13 mouse cellular contexts compared by ENCODE assay signal in genomic region chr4:40877528-40877927, GRCm38 (mm10). TPM values are rescaled to one million over a fixed set of nuclear protein-coding genes. Genes with fewer than 3 reads are reported as not detected.
DNase-seq lines count a peak whose midpoint lies in the region; ATAC-seq and TF ChIP-seq lines count a peak whose summit lies in the region.
"Had no signal": no experiment of that assay in that cellular context is flagged by ENCODE, and none has a peak within 500 bp of the region (broad histone marks: within the 10 kb centered on the region; RNA-seq: fewer than 3 reads in every experiment).

No protein-coding gene starts in this region.

- WGBS in hindbrain, embryonic 10.5 days, result 83% methylated on average over 5 of the region's 5 CpGs
- 82% methylated on average over 5 of the region's 5 CpGs for WGBS in hindbrain, embryonic 12.5 days
- WGBS in limb, embryonic 14.5 days, result 87% methylated on average over 5 of the region's 5 CpGs
- 85% methylated on average over 5 of the region's 5 CpGs for WGBS in forebrain, embryonic 15.5 days

- H3K4me1 ChIP-seq in hindbrain, embryonic 10.5 days (replicated peaks), result peaks cover 26% of the 10 kb centered on the region
- peaks cover 7% of the 10 kb centered on the region for H3K4me1 ChIP-seq in hindbrain, embryonic 12.5 days
- H3K4me1 ChIP-seq in limb, embryonic 14.5 days (ENCODE audit: control insufficient read depth, insufficient read depth, low read length), result peaks cover 41% of the 10 kb centered on the region
- H3K4me1 ChIP-seq in forebrain, embryonic 15.5 days, result peaks cover 13% of the 10 kb centered on the region

- peak overlapping the region; percentile 54; the same call in 1 of the 2 replicates for H3K27ac ChIP-seq in hindbrain, embryonic 10.5 days
- no peak overlapping the region for H3K27ac ChIP-seq in hindbrain, embryonic 12.5 days
- peak overlapping the region; percentile 76 for H3K27ac ChIP-seq in limb, embryonic 14.5 days (replicated peaks; ENCODE audit: low read depth, low read length)
- no peak overlapping the region for H3K27ac ChIP-seq in forebrain, embryonic 15.5 days (replicated peaks)

- no peaks in the 10 kb centered on the region for H3K27me3 ChIP-seq in hindbrain, embryonic 10.5 days (ENCODE audit: insufficient read depth, poor library complexity, severe bottlenecking)
- H3K27me3 ChIP-seq in hindbrain, embryonic 12.5 days, result no peaks in the 10 kb centered on the region
- H3K27me3 ChIP-seq in limb, embryonic 14.5 days (ENCODE audit: control insufficient read depth, insufficient read depth, low read length), result no peaks in the 10 kb centered on the region
- no peaks in the 10 kb centered on the region for H3K27me3 ChIP-seq in forebrain, embryonic 15.5 days

- no peaks in the 10 kb centered on the region for H3K36me3 ChIP-seq in hindbrain, embryonic 10.5 days
- H3K36me3 ChIP-seq in hindbrain, embryonic 12.5 days, result no peaks in the 10 kb centered on the region
- no peaks in the 10 kb centered on the region for H3K36me3 ChIP-seq in limb, embryonic 14.5 days (ENCODE audit: control insufficient read depth, insufficient read depth, low read length)
- no peaks in the 10 kb centered on the region for H3K36me3 ChIP-seq in forebrain, embryonic 15.5 days

- H3K4me3 ChIP-seq in hindbrain, embryonic 10.5 days, result no peak overlapping the region
- H3K4me3 ChIP-seq in hindbrain, embryonic 12.5 days, result no peak overlapping the region
- H3K4me3 ChIP-seq in limb, embryonic 14.5 days (replicated peaks; ENCODE audit: low read length), result no peak overlapping the region
- no peak overlapping the region for H3K4me3 ChIP-seq in forebrain, embryonic 15.5 days

- ATAC-seq in hindbrain, embryonic 12.5 days (ENCODE audit: low FRiP score), result no peak
- ATAC-seq in limb, embryonic 14.5 days (ENCODE audit: low FRiP score, low read depth), result no peak
- ATAC-seq in erythroblast, adult 5-6 weeks (replicated peaks; ENCODE audit: low FRiP score, poor library complexity, severe bottlenecking), result no peak
- no peak for ATAC-seq in forebrain, embryonic 15.5 days (replicated peaks)

- H3K9ac ChIP-seq in hindbrain, embryonic 12.5 days, result no peak overlapping the region
- H3K9ac ChIP-seq in limb, embryonic 14.5 days (ENCODE audit: low read depth, low read length, severe bottlenecking), result no peak overlapping the region
- H3K9ac ChIP-seq in forebrain, embryonic 15.5 days (replicated peaks), result no peak overlapping the region

- no peak overlapping the region for H3K4me2 ChIP-seq in hindbrain, embryonic 12.5 days (replicated peaks)
- H3K4me2 ChIP-seq in limb, embryonic 14.5 days (replicated peaks; ENCODE audit: low read depth, low read length, severe bottlenecking), result no peak overlapping the region
- no peak overlapping the region for H3K4me2 ChIP-seq in forebrain, embryonic 15.5 days (replicated peaks)

- no peak for DNase-seq in hindbrain, embryonic 10.5 days (ENCODE audit: low spot score)
- DNase-seq in thymus, postnatal 14 days, result peak; percentile 6
- DNase-seq in thymus, postnatal 25 days, result no peak
- DNase-seq in limb, embryonic 14.5 days (ENCODE audit: low spot score), result no peak
- DNase-seq in left cerebral cortex, postnatal 10 days (ENCODE audit: extremely low spot score in 1 of 2, low spot score in 2 of 2), result no peak
- DNase-seq: adrenal gland, postnatal 25 days; layer of hippocampus, adult 9-11 months had no signal

- intact Hi-C loops in left cerebral cortex, postnatal 10 days (cut with DNase I), result no loop called here

- no peak for TF ChIP-seq POLR2A in limb, embryonic 14.5 days (IDR thresholded peaks at IDR 0.05; ENCODE audit: borderline replicate concordance, extremely low read depth, insufficient read depth, insufficient read length)

- no peaks in the 10 kb centered on the region for H3K9me3 ChIP-seq in hindbrain, embryonic 10.5 days
- H3K9me3 ChIP-seq in hindbrain, embryonic 12.5 days (replicated peaks), result no peaks in the 10 kb centered on the region
- H3K9me3 ChIP-seq in limb, embryonic 14.5 days (ENCODE audit: control insufficient read depth, low read length), result no peaks in the 10 kb centered on the region
- no peaks in the 10 kb centered on the region for H3K9me3 ChIP-seq in forebrain, embryonic 15.5 days

RNA-seq across cellular contexts. Expression of gene B4galt1, which starts 23.7 kb away (rescaled TPM):
- 15.2 and 18.8 TPM in 2 replicates for polyA plus RNA-seq in hindbrain, embryonic 10.5 days (2016; fragmentation: Nextera tagmentation; extraction: Ambion mirVana)
- 20.3 and 21.5 TPM in 2 replicates for polyA plus RNA-seq in hindbrain, embryonic 12.5 days (2016; fragmentation: Nextera tagmentation; extraction: Ambion mirVana)
- 35.9 and 41.3 TPM in 2 replicates for polyA plus RNA-seq in limb, embryonic 14.5 days (2012; rRNA removed)
- 52.3 and 54.8 TPM in 2 replicates for polyA plus RNA-seq in limb, embryonic 14.5 days (2014; fragmentation: Nextera tagmentation; extraction: Ambion mirVana)
- total RNA-seq in erythroblast, adult 5-6 weeks (2015; ENCODE audit: low replicate concordance), result 34.5 and 42.3 TPM in 2 replicates
- total RNA-seq in erythroblast, adult 5-6 weeks (2017; ENCODE audit: low replicate concordance), result 29.7 and 31.4 TPM in 2 replicates
- 1 to 10 TPM; 6.8 to 7.0 TPM for total RNA-seq in left cerebral cortex, postnatal 10 days (2021)
- 7.0 and 7.3 TPM in 2 replicates for polyA plus RNA-seq in forebrain, embryonic 15.5 days (2015; fragmentation: Nextera tagmentation; extraction: Ambion mirVana)

RNA-seq across cellular contexts. Expression of gene Spink4, which starts 42.3 kb away (rescaled TPM):
- not detected in 2 replicates for polyA plus RNA-seq in hindbrain, embryonic 10.5 days (2016; fragmentation: Nextera tagmentation; extraction: Ambion mirVana)
- polyA plus RNA-seq in hindbrain, embryonic 12.5 days (2016; fragmentation: Nextera tagmentation; extraction: Ambion mirVana), result not detected in 2 replicates
- 0.49 and 1.4 TPM in 2 replicates for polyA plus RNA-seq in limb, embryonic 14.5 days (2012; rRNA removed)
- not detected in 2 replicates for polyA plus RNA-seq in limb, embryonic 14.5 days (2014; fragmentation: Nextera tagmentation; extraction: Ambion mirVana)
- not detected in 2 replicates for total RNA-seq in erythroblast, adult 5-6 weeks (2015; ENCODE audit: low replicate concordance)
- total RNA-seq in erythroblast, adult 5-6 weeks (2017; ENCODE audit: low replicate concordance), result not detected in 2 replicates
- not detected for total RNA-seq in left cerebral cortex, postnatal 10 days (2021)
- polyA plus RNA-seq in forebrain, embryonic 15.5 days (2015; fragmentation: Nextera tagmentation; extraction: Ambion mirVana), result not detected in 2 replicates
- total RNA-seq: common myeloid progenitor, adult 5-6 weeks; gastrocnemius, postnatal 14 days; megakaryocyte-erythroid progenitor cell, adult 5-6 weeks had no signal

Comparison
In these comparisons a context has a peak if more than half of its experiments do, and no peak if none do; other contexts are left out.
1. H3K27ac ChIP-seq: peak in hindbrain, embryonic 10.5 days (single experiment) and limb, embryonic 14.5 days (single experiment); none in hindbrain, embryonic 12.5 days (single experiment) and forebrain, embryonic 15.5 days (single experiment).